Mouse (Mus musculus): ENCODE data around the gene Afmid. TPM values are rescaled to one million over a fixed set of nuclear protein-coding genes. Genes with fewer than 3 reads are reported as not detected.
A peak's percentile ranks its signal among the peaks of the same experiment; 100 is the strongest.

Gene Afmid
- total and polyA plus RNA-seq, 3 experiments = 5.0 to 7.5 (median 7.3) TPM

DNA sequence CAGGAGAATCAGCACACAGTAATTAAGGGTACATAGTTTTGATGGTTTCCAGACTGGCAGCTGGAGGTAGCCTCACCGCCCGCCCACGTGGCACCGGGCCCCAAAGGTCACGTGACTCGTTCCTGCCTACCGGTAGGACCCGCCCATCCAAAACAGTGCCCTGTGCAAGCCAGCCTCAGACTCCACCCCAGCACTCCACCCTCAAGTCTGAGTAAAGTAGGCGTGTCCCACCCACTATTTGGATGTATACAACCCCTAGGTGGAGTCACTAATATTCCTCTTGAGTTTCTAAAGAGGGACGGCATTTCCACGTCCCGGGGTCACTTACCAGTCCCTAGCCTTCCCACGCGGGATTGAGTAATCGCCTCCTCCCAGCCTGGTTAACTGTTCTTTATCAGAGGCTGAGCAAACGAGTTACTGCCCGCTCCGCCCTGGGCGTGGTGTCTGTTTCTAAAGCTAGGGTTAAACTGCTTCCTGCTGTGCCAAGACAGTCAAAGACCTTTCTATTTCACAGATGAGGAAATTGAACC, 45.1 kb upstream of the Afmid start:
- Histone ChIP-seq H3K4me3 (replicated peaks in 1 of 3; ENCODE audit: low read depth in 2 of 3, low read length in 2 of 3, poor library complexity in 1 of 3) (peak overlapping the region; percentile 68 to 94 (median 71)), H3K79me2 (replicated peaks; ENCODE audit: control insufficient read depth, extremely low read depth, insufficient read depth, poor library complexity, severe bottlenecking) (no peaks in the 10 kb centered on the region), H3K36me3 (replicated peaks in 1 of 2; ENCODE audit: control insufficient read depth in 1 of 2, insufficient read depth in 1 of 2, low read length in 1 of 2) (peaks cover 21 to 49% of the 10 kb centered on the region in 2 experiments), H3K27me3 (replicated peaks) (no peaks in the 10 kb centered on the region), H3K27ac (ENCODE audit: insufficient read depth, low read depth) (peak overlapping the region; percentile 50), H3K4me2 (ENCODE audit: insufficient read depth, low read depth, poor library complexity, severe bottlenecking) (peak overlapping the region; percentile 75), H3K9me3 (replicated peaks; ENCODE audit: low read length) (no peaks in the 10 kb centered on the region), H3K4me1 (ENCODE audit: control insufficient read depth in 1 of 2, insufficient read depth in 2 of 2) (peaks cover 8 to 60% of the 10 kb centered on the region in 2 experiments; a peak in 3 of 4 replicates), H3K9ac (ENCODE audit: insufficient read depth, low read depth) (peak overlapping the region; percentile 33; the same call in 1 of the 2 replicates)
- in situ Hi-C loops (cut with MboI; ENCODE audit: low pct_ligation_motif_present, low pct_unique_long_range_greater_than_20kb, low sequenced_read_pairs) (no loop called here), dilution Hi-C loops (cut with MboI; ENCODE audit: extremely low pct_ligation_motif_present, extremely low pct_unique_long_range_greater_than_20kb, low sequenced_read_pairs) (no loop called here)
- TF ChIP-seq JUN (IDR thresholded peaks at IDR 0.05; ENCODE audit: insufficient read depth, low read depth, low read length) (no peak), SIN3A (IDR thresholded peaks at IDR 0.05; ENCODE audit: low read length) (peak; percentile 73; the same call in 1 of the 2 replicates), RCOR1 (conservative IDR thresholded peaks at IDR 0.05; ENCODE audit: low read depth, low read length) (no peak), POLR2AphosphoS2 (IDR thresholded peaks at IDR 0.05; ENCODE audit: low read depth, low read length) (no peak), ZMIZ1 (IDR thresholded peaks at IDR 0.05; ENCODE audit: low read depth, low read length) (0 out of 2 replicates have a peak, but pooled peaks have one; percentile 26), HCFC1 (IDR thresholded peaks at IDR 0.05; ENCODE audit: low read depth, low read length) (peak; percentile 35; the same call in 1 of the 2 replicates), USF2 (conservative IDR thresholded peaks at IDR 0.05; ENCODE audit: low read depth, low read length) (peak; percentile 100), RAD21 (IDR thresholded peaks at IDR 0.05; ENCODE audit: low read depth, low read length) (no peak; the same call in 1 of the 2 replicates), ZC3H11A (IDR thresholded peaks at IDR 0.05; ENCODE audit: low read depth, low read length) (no peak), NRF1 (IDR thresholded peaks at IDR 0.05; ENCODE audit: low read depth, low read length) (peak; percentile 42; the same call in 1 of the 2 replicates), ZNF384 (IDR thresholded peaks at IDR 0.05; ENCODE audit: low read depth, low read length) (no peak), SMC3 (IDR thresholded peaks at IDR 0.05; ENCODE audit: low read depth, low read length) (no peak), BHLHE40 (IDR thresholded peaks at IDR 0.05; ENCODE audit: low read depth, low read length) (peak; percentile 96), USF1 (IDR thresholded peaks at IDR 0.05; ENCODE audit: low read depth, low read length) (peak; percentile 99), ZKSCAN1 (IDR thresholded peaks at IDR 0.05; ENCODE audit: borderline replicate concordance, low read depth, low read length) (no peak), CHD2 (IDR thresholded peaks at IDR 0.05; ENCODE audit: low read length) (no peak), POLR2A (IDR thresholded peaks at IDR 0.05; ENCODE audit: low read depth, low read length) (peak; percentile 53), MYC (IDR thresholded peaks at IDR 0.05; ENCODE audit: low read depth, low read length) (peak; percentile 91), UBTF (IDR thresholded peaks at IDR 0.05; ENCODE audit: low read depth, low read length) (no peak), E2F4 (IDR thresholded peaks at IDR 0.05; ENCODE audit: insufficient replicate concordance, low read depth, low read length) (no peak), MXI1 (IDR thresholded peaks at IDR 0.05; ENCODE audit: low read depth, low read length) (peak; percentile 100), GABPA (IDR thresholded peaks at IDR 0.05; ENCODE audit: insufficient replicate concordance, low read depth, low read length) (no peak), IRF4 (IDR thresholded peaks at IDR 0.05; ENCODE audit: low read depth, low read length) (no peak), MAZ (IDR thresholded peaks at IDR 0.05; ENCODE audit: low read depth, low read length) (no peak), ETS1 (conservative IDR thresholded peaks at IDR 0.05; ENCODE audit: low read depth, low read length) (0 out of 2 replicates have a peak, but pooled peaks have one; percentile 4), TCF12 (IDR thresholded peaks at IDR 0.05; ENCODE audit: low read depth, low read length) (peak; percentile 52; the same call in 1 of the 2 replicates), MAX (IDR thresholded peaks at IDR 0.05; ENCODE audit: low read length) (peak; percentile 99), PAX5 (IDR thresholded peaks at IDR 0.05; ENCODE audit: low read length) (no peak), CTCF (conservative IDR thresholded peaks at IDR 0.05 in 1 of 2, IDR thresholded peaks at IDR 0.05 in 1 of 2; ENCODE audit: low read depth in 2 of 2, low read length in 2 of 2) (0 out of 4 replicates have a peak, but pooled peaks of 1 of the 2 experiments have one; percentile 23), EP300 (IDR thresholded peaks at IDR 0.05; ENCODE audit: low read length) (peak; percentile 6; the same call in 1 of the 2 replicates), KAT2A (IDR thresholded peaks at IDR 0.05; ENCODE audit: insufficient replicate concordance, low read length) (no peak), NELFE (IDR thresholded peaks at IDR 0.05; ENCODE audit: low read depth, low read length) (peak; percentile 47), CHD1 (IDR thresholded peaks at IDR 0.05; ENCODE audit: low read depth, low read length) (no peak)
- peak; percentile 99 for DNase-seq (ENCODE audit: extremely low read depth)
